In the genomic region with DNA sequence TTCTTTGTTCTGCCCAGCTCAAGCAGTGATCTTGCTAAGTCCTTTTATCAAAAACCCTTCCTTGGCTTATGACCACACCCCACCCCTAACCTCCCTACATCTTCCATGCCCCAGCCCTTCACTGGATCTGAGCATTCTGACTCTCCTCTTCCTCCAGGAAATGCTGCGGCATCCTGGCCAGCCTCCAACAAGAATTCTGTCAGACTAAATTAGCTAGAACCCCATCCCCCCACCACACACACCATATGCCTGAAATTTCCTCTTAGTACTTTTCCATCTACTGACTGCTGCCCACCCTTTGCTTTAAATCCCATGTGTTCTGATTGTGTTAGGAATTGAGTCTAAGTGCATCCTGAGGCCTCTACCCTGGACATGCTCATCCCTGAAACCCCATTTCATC, we compare ENCODE assay signal across 8 mouse cellular contexts. TPM values are rescaled to one million over a fixed set of nuclear protein-coding genes. Genes with fewer than 3 reads are reported as not detected.
DNase-seq lines count a peak whose midpoint lies in the region; ATAC-seq lines count a peak whose summit lies in the region.

No protein-coding gene starts in this region.

- no peak overlapping the region for H3K4me2 ChIP-seq in forebrain, embryonic 16.5 days (ENCODE audit: low read length)

- no peak overlapping the region for H3K4me3 ChIP-seq in forebrain, embryonic 16.5 days (replicated peaks; ENCODE audit: low read length)

- 57% methylated on average over 1 of the region's 1 CpGs for WGBS in forebrain, embryonic 16.5 days

- DNase-seq in adrenal gland, postnatal 14 days = peak; percentile 6
- DNase-seq in adrenal gland, adult 18-20 months (ENCODE audit: low spot score in 2 of 2) = no peak
- peak; percentile 10 for DNase-seq in kidney, postnatal 14 days
- no peak for DNase-seq in kidney, adult 11 months
- DNase-seq in layer of hippocampus, postnatal 10 days (ENCODE audit: low spot score in 2 of 2) = peak; percentile 8 to 29
- DNase-seq in thymus, postnatal 14 days = no peak
- DNase-seq in adipocyte (ENCODE audit: low spot score) = no peak

- ATAC-seq in forebrain, embryonic 16.5 days = peak; percentile 52

- no peaks in the 10 kb centered on the region; the same call in 1 of the 2 replicates for H3K27me3 ChIP-seq in forebrain, embryonic 16.5 days (replicated peaks; ENCODE audit: control insufficient read depth, insufficient read depth, low read length)

- H3K9ac ChIP-seq in forebrain, embryonic 16.5 days (replicated peaks; ENCODE audit: low read depth, low read length) = no peak overlapping the region

- no peaks in the 10 kb centered on the region; the same call in none of the 2 replicates for H3K4me1 ChIP-seq in forebrain, embryonic 16.5 days (replicated peaks; ENCODE audit: control insufficient read depth, insufficient read depth, low read length)

- no peaks in the 10 kb centered on the region for H3K36me3 ChIP-seq in forebrain, embryonic 16.5 days (ENCODE audit: control insufficient read depth, insufficient read depth)

- no peaks in the 10 kb centered on the region for H3K9me3 ChIP-seq in forebrain, embryonic 16.5 days (ENCODE audit: control insufficient read depth, low read length)

- no peak overlapping the region for H3K27ac ChIP-seq in forebrain, embryonic 16.5 days (ENCODE audit: low read length)

RNA-seq across cellular contexts. Expression of gene Tlr7, which starts 1.3 kb away (rescaled TPM):
- total RNA-seq in adrenal gland, postnatal 14 days (2021) = 1.4 and 2.6 TPM in 2 replicates
- total RNA-seq in adrenal gland, adult 18-20 months (2021) = 1 to 10 TPM; 3.0 to 7.0 TPM
- polyA plus RNA-seq in forebrain, embryonic 16.5 days (2015; fragmentation: Nextera tagmentation; extraction: Ambion mirVana) = 0.13 and 0.53 TPM in 2 replicates
- total RNA-seq in layer of hippocampus, postnatal 10 days (2021) = 1 to 10 TPM; 3.2 to 3.7 TPM

RNA-seq across cellular contexts. Expression of gene Prps2, which starts 53.5 kb away (rescaled TPM):
- 21.9 and 22.8 TPM in 2 replicates for total RNA-seq in adrenal gland, postnatal 14 days (2021)
- total RNA-seq in adrenal gland, adult 18-20 months (2021) = 10 to 100 TPM; 18.2 to 25.3 TPM
- 10.6 and 12.9 TPM in 2 replicates for polyA plus RNA-seq in forebrain, embryonic 16.5 days (2015; fragmentation: Nextera tagmentation; extraction: Ambion mirVana)
- total RNA-seq in layer of hippocampus, postnatal 10 days (2021) = 10 to 100 TPM; 22.1 to 24.8 TPM

Comparison
In these comparisons a context has a peak if more than half of its experiments do, and no peak if none do; other contexts are left out.
1. DNase-seq: peak in adrenal gland, postnatal 14 days (single experiment), kidney, postnatal 14 days (single experiment) and layer of hippocampus, postnatal 10 days (2 of 2); none in adrenal gland, adult 18-20 months (0 of 2), kidney, adult 11 months (single experiment), thymus, postnatal 14 days (single experiment) and adipocyte (single experiment).